Mouse (Mus musculus): ENCODE results near the gene Zfp493. TPM values are rescaled to one million over a fixed set of nuclear protein-coding genes. Genes with fewer than 3 reads are reported as not detected.
"Not testable (repeated sequence)": the region's sequence is repeated elsewhere in the genome, so short reads cannot be mapped to it uniquely, and the experiment has no call there.

The Zfp493 gene
- 3.5 and 3.6 TPM in 2 replicates for polyA plus RNA-seq (2015; fragmentation: Nextera tagmentation; extraction: Ambion mirVana)

DNA sequence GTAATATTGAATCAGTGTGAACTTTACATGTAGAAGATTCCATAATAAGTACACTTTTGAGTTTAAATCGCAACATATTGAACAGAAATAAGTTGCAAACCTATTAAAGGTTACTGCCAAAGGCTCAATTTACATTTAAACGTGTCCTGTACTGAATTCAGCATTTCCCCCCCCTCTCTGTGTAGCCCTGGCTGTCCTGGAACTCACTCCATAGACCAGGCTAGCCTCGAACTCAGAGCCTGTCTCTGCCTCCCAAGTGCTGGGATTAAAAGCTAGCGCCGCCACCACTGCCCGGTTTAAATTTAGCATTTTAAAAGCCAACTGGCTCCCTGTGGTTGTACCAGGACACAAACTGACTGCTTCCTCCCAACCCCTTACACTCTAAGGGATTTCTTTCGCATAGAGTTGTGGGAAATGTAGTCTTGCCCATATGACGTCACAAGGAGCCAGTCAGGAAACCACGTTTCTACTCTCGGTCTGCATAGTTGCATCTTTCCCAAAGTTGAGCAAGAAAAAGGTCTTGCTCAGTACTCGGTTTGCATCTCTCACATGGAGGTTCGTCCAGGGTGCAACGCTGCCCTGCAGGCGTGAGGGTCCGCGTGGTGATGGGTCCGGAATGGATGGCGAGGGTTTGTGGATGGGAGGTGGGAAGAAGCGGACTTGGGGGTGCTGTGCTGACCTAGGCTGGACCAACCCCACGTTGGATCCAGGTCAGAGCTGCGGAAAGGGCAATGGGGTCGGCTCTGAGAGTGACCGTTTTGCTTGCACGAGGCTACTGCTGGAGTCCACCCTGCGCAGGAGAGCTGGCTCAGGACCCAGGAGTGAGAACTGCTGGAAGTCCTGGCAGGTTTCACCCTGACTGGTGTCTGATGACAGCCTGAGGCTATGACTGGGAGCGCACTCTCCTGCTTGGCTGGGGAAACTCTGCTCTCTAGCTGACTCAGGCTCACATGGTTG, at the start of gene Zfp493:
Zfp493 (plus strand) TSS at position 429 of the 957 bp plus-strand sequence.
- no peaks in the 10 kb centered on the region for H3K36me3 ChIP-seq
- H3K4me2 ChIP-seq (replicated peaks): peak within 1 kb of the TSS; percentile 72
- H3K27ac ChIP-seq: no peak within 1 kb of the TSS
- no peaks in the 10 kb centered on the region for H3K27me3 ChIP-seq
- peak within 1 kb of the TSS; percentile 68 for H3K9ac ChIP-seq (replicated peaks)
- H3K4me3 ChIP-seq (replicated peaks): peak within 1 kb of the TSS; percentile 68
- 10% methylated on average over 26 of the region's 26 CpGs for WGBS
- peak; percentile 97 for ATAC-seq
- peaks cover 5% of the 10 kb centered on the region for H3K4me1 ChIP-seq (replicated peaks)
- H3K9me3 ChIP-seq: peaks cover 5% of the 10 kb centered on the region; the same call in 1 of the 2 replicates

DNA sequence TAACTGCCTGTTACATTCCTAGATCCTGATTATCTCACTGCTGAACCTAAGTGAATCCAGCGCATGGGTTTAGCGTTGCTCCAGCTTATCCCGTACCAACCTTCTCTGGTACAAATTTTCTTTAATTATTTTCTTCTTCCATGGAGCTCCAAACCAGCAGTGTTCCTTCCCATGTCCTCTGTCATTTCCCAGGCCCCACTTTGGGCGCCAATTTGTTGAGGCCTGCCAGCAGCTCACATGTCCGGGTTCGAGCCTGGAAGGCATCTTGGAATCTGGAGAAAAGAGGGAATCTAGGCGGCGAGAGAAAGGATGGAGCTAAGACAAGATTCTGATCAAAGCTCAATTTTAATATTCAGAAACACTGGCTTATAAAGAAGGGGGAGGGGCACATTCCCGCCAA, 45.1 kb upstream of the Zfp493 start:
- not testable (repeated sequence) for ATAC-seq; H3K36me3 ChIP-seq; H3K4me3 ChIP-seq (replicated peaks); H3K27ac ChIP-seq; H3K4me1 ChIP-seq (replicated peaks); H3K9me3 ChIP-seq; H3K4me2 ChIP-seq (replicated peaks); H3K27me3 ChIP-seq; H3K9ac ChIP-seq (replicated peaks)
- 95% methylated on average over 9 of the region's 9 CpGs for WGBS

DNA sequence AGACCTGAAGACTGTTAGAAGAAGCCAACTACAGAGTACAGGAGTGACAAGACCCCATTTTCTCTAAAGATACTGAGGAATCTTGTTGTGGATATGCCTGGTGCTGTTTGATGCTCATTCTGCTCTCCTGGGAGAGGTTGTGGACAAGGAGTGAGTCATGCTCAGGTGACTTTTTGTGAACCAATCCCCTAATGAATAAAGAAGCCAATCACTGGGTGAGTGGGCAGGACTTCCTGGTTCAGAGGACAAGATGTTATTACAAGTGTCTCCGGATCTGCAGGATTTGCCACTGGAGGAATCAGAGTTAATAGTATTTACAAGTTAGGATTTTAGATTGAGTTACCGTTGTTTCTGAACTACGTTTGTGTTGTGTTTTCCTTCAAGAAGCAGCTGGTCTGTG, 36.6 kb upstream of the Zfp493 start:
- Histone ChIP-seq H3K36me3 (peaks cover 27% of the 10 kb centered on the region), H3K27me3 (no peaks in the 10 kb centered on the region), H3K4me2 (replicated peaks) (no peak overlapping the region), H3K9me3 (peaks cover 4% of the 10 kb centered on the region; the same call in 1 of the 2 replicates), H3K9ac (replicated peaks) (no peak overlapping the region), H3K27ac (no peak overlapping the region), H3K4me1 (replicated peaks) (no peaks in the 10 kb centered on the region), H3K4me3 (replicated peaks) (no peak overlapping the region)
- WGBS: 91% methylated on average over 3 of the region's 3 CpGs
- ATAC-seq: no peak

DNA sequence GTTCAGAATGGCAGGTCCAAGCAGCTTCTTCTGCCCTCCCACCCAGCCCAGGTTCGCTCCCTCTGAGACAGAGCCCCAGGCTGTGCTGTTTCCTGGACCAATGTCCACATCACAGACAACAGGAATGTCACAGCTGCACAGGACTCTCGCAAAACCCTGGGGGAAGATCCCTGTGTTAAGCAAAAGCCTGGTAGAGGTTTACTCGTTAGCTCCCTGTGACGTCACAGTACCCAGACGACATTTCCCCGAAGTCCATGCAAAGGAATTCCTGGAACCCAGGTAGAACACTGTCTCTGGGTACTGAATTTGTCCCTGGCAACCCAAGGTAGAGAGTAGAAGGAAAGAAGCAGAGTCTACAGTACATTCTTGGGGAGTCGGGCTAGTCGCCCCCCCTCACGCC, 35.6 kb upstream of the Zfp493 start:
- H3K9ac ChIP-seq (replicated peaks): no peak overlapping the region
- H3K4me1 ChIP-seq (replicated peaks): no peaks in the 10 kb centered on the region
- peaks cover 36% of the 10 kb centered on the region for H3K36me3 ChIP-seq
- H3K4me3 ChIP-seq (replicated peaks): no peak overlapping the region
- no peak overlapping the region for H3K27ac ChIP-seq
- no peaks in the 10 kb centered on the region for H3K27me3 ChIP-seq
- H3K9me3 ChIP-seq: peaks cover 10% of the 10 kb centered on the region
- ATAC-seq: no peak
- 94% methylated on average over 9 of the region's 9 CpGs for WGBS
- no peak overlapping the region for H3K4me2 ChIP-seq (replicated peaks)

DNA sequence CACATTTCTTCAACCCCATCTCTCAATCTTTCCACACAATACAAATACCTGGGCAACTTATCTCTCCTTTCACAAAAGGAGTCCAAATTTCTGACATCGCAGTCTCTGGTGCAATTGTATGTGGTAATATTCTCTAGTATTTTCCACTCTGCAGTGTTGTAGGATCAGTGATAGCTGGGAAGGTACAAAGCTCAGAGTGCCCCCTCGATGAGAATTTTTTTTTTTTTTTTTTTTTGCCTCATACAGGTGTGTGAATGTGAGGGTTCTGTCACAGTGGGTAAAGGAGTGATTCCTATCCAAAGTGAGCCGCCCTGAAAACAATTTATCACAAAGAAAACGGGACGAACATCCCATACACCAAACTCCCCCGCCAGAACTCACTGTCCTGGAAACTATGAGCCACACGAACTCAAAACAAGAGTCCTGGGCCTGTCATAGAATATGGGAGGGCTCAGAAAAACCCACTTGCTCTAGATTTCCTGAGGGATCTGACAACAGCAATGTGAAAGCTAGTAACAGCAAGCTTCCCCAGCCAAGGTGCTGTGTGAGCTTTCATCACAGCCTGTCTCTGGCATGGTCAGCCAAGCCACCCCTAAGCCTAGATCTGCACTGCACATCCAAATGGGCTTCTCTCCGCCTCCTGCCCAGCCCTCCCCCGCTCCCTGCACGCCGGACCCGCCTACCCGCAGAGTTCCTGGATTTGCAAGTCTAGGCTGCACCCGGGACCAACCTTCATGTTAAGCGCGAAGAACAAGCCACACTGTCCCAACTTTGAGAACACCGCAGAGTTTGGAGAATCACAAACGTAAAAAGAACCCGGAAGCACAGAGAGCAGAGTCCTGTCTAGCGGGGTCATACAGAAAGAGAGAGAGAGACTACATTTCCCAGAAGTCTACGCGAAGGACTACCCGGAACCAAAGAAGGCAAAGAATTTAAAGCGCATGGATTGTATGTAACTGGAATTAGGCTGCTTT, 24.9 kb upstream of the Zfp493 start, which contains the start of gene Zfp85:
Zfp85 (minus strand) TSS at position 896 of the 974 bp plus-strand sequence.
- Histone ChIP-seq H3K9ac (replicated peaks) (peak within 1 kb of the TSS; percentile 69), H3K4me1 (replicated peaks) (peaks cover 4% of the 10 kb centered on the region), H3K27me3 (no peaks in the 10 kb centered on the region), H3K36me3 (peaks cover 11% of the 10 kb centered on the region), H3K27ac (peak within 1 kb of the TSS; percentile 56; the same call in 1 of the 2 replicates), H3K4me2 (replicated peaks) (peak within 1 kb of the TSS; percentile 70), H3K9me3 (no peaks in the 10 kb centered on the region; the same call in 1 of the 2 replicates), H3K4me3 (replicated peaks) (peak within 1 kb of the TSS; percentile 74)
- peak; percentile 96 for ATAC-seq
- WGBS: 8% methylated on average over 24 of the region's 24 CpGs

DNA sequence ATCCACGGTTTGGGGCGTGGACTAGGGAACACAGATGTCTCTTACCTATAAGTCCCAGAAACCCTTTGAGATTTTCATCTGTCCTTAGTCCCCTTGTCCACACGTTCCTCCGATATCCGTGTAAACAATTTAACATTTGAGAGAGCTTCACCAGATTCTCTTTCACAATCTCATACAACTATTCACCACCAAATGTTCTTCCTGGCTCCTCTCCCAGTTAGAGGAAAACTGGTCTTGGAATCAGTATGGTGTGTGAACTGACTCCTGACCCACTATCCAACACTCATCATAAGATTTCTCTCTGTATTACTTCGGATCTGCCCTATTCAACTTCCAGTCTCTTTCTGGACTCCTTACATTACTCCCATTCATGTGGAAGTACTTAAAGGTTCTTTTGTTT, 23.7 kb upstream of the Zfp493 start:
- no peak overlapping the region for H3K27ac ChIP-seq
- no peak for ATAC-seq
- peaks cover 5% of the 10 kb centered on the region for H3K36me3 ChIP-seq
- H3K9ac ChIP-seq (replicated peaks): no peak overlapping the region
- H3K4me1 ChIP-seq (replicated peaks): peaks cover 4% of the 10 kb centered on the region
- no peak overlapping the region for H3K4me3 ChIP-seq (replicated peaks)
- 80% methylated on average over 6 of the region's 6 CpGs for WGBS
- H3K4me2 ChIP-seq (replicated peaks): peak overlapping the region; percentile 70; the same call in 1 of the 2 replicates
- H3K27me3 ChIP-seq: no peaks in the 10 kb centered on the region
- no peaks in the 10 kb centered on the region for H3K9me3 ChIP-seq

DNA sequence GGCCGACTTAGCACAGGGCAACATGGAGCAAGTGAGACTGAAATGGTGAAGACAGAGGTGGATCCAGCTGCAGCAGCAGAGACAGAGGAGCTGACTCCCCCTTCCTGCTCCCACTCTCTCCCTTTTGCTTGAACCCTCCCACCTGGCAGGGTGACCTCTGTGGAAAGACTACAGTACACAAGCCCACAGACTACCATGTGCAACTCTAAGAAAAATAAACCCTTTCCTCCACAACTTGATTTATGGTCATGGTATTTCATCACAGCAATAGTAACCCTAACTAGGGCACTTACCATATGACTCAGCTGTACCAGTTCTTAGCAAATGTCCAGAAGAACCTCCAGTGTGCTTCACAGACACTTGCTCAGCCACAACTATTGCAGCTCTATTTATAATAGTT, 19.5 kb upstream of the Zfp493 start:
- Histone ChIP-seq H3K4me1 (replicated peaks) (no peaks in the 10 kb centered on the region), H3K4me2 (replicated peaks) (no peak overlapping the region)
- 85% methylated on average over 1 of the region's 1 CpGs for WGBS

DNA sequence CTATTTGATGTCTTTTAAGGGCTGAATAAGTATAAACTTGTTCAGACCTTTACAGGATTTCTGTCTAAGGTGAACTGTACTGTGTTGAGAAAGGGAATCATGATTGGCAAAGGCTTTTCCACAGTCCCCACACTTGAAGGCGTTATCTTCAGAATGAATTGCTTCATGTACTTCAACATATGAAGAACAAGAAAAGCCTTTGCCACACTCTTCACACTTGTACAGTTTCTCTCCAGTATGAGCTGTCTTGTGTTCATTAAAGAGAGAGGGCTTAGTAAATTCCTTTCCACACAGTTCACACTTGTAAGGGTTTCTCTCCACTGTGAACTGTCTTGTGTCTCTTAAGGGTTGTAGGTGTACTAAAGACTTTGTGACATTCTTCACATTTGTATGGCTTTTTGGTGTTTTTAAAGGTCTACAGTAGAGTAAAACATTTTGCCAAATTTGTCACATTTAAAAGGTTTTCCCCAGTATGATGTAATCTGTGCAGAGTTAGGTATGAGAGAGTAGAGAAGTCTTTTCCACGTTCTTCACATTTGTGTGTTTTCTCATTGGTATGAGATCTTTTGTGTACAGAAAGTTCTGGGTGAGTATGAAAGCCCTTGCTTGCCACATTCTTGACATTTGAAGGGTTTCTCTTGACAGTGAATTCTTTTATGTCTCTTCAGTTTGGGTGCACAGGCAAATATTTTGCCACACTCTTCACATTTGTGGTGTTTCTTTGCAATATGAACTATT, 16.3 kb upstream of the Zfp493 start:
- WGBS: 83% methylated on average over 2 of the region's 2 CpGs
- no peak overlapping the region for H3K9ac ChIP-seq (replicated peaks)

More for the DNA sequence above, 19.5 kb upstream of the Zfp493 start:
- no peaks in the 10 kb centered on the region for H3K27me3 ChIP-seq
- no peaks in the 10 kb centered on the region for H3K36me3 ChIP-seq
- H3K9ac ChIP-seq (replicated peaks): no peak overlapping the region
- ATAC-seq: no peak
- no peaks in the 10 kb centered on the region for H3K9me3 ChIP-seq
- no peak overlapping the region for H3K27ac ChIP-seq
- H3K4me3 ChIP-seq (replicated peaks): no peak overlapping the region

DNA sequence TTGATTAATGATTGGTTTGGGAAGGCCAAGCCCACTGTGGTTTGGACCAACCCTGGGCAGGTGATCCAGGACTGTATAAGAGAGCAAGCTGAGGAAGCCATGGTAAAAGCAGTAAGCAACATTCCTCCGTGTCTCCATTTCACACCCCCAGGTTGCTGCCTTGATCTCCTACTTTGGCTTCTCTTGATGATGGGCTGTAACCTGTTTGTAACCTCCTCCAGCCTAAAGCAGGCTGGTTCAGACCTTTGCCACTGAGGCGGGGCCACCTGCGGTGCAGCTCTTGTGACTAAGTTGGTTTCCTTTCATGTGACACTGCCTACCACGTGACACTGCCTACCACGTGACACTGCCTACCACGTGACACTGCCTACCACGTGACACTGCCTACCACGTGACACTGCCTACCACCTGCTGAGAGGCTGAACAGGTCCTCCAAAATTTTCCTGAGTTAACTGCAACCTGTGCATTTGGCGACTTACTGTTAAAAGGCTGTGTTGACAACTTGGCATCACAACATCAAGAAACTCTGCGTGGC, 12.5 kb downstream of the Zfp493 start:
- WGBS: 92% methylated on average over 10 of the region's 10 CpGs
- Histone ChIP-seq H3K4me1 (replicated peaks) (no peaks in the 10 kb centered on the region), H3K9me3 (peaks cover 3% of the 10 kb centered on the region; the same call in 1 of the 2 replicates), H3K36me3 (peaks cover 8% of the 10 kb centered on the region), H3K4me3 (replicated peaks) (no peak overlapping the region), H3K27me3 (no peaks in the 10 kb centered on the region), H3K27ac (no peak overlapping the region), H3K4me2 (replicated peaks) (no peak overlapping the region), H3K9ac (replicated peaks) (no peak overlapping the region)
- no peak for ATAC-seq

More for the DNA sequence above, 16.3 kb upstream of the Zfp493 start:
- Histone ChIP-seq H3K9me3 (no peaks in the 10 kb centered on the region), H3K27me3 (no peaks in the 10 kb centered on the region), H3K36me3 (no peaks in the 10 kb centered on the region), H3K27ac (no peak overlapping the region), H3K4me1 (replicated peaks) (no peaks in the 10 kb centered on the region), H3K4me3 (replicated peaks) (no peak overlapping the region), H3K4me2 (replicated peaks) (no peak overlapping the region)
- ATAC-seq: no peak

DNA sequence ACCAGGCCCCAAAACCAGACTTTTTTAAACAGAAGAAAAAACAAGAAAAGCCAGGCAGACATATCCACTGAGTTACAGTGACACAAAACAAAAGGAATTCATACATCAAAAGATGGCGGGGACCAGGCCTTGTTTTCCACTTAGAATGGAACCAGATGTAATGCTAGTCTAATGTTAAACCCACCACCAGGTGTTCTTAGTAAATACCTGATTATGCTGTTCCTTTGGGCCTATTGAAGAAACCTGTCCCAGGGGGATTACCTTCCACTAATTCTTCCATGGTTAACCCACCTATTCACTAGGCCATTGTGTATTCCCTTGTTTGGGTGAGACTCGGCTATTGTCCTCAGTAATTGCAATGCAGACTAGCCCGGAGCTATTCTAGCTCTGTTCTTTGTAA, 19.1 kb downstream of the Zfp493 start:
- Histone ChIP-seq H3K4me3 (replicated peaks) (no peak overlapping the region), H3K27me3 (no peaks in the 10 kb centered on the region), H3K9ac (replicated peaks) (no peak overlapping the region), H3K27ac (no peak overlapping the region), H3K4me2 (replicated peaks) (no peak overlapping the region), H3K36me3 (no peaks in the 10 kb centered on the region), H3K4me1 (replicated peaks) (no peaks in the 10 kb centered on the region), H3K9me3 (no peaks in the 10 kb centered on the region)
- no peak for ATAC-seq
- 65% methylated on average over 3 of the region's 3 CpGs for WGBS

DNA sequence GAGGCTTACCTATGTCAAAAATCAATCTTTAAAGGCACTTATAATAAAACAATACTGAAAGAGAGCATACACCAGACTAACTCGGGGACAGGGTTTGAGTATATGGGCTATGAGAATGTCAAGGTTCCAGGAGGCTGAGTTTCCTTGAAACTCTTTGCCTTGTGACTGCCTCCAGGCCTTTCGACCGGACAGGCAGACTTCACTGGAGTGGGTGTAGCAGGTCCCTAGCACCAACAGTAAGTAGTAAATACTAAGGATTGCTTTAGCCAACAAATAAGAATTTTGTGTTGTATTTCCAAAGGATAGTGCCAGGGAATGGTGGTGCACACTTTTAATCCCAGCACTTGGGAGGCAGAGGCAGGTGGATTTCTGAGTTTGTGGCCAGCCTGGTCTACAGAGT, 19.7 kb downstream of the Zfp493 start:
- not testable (repeated sequence) for H3K36me3 ChIP-seq; H3K9ac ChIP-seq (replicated peaks); H3K27ac ChIP-seq; H3K4me3 ChIP-seq (replicated peaks); H3K27me3 ChIP-seq; H3K9me3 ChIP-seq; H3K4me2 ChIP-seq (replicated peaks); ATAC-seq; H3K4me1 ChIP-seq (replicated peaks)
- WGBS: 83% methylated on average over 3 of the region's 3 CpGs

Data from midbrain, embryonic 13.5 days (tissue).